Mouse (Mus musculus) hindlimb bud, embryonic 11.5 days (tissue): ENCODE data around the gene Lifr.

Source experiments
- DNase-seq: peaks from one replicate; pipeline ENCODE4 v3.0.0-alpha.2; 2012; ENCODE audit warnings: low read depth, low spot score; ENCODE audit errors: extremely low spot score

Gene Lifr

GRCm38 (mm10) chr15:7154010-7154736 is 63.8 kb downstream of the Lifr start:
- DNase-seq: no peak

- DNase-seq: no peak
Observed at GRCm38 (mm10) chr15:7154737-7155090, 64.3 kb downstream of the Lifr start.

- no peak for DNase-seq
Observed at GRCm38 (mm10) chr15:7157658-7158057, 67.2 kb downstream of the Lifr start.

DNA sequence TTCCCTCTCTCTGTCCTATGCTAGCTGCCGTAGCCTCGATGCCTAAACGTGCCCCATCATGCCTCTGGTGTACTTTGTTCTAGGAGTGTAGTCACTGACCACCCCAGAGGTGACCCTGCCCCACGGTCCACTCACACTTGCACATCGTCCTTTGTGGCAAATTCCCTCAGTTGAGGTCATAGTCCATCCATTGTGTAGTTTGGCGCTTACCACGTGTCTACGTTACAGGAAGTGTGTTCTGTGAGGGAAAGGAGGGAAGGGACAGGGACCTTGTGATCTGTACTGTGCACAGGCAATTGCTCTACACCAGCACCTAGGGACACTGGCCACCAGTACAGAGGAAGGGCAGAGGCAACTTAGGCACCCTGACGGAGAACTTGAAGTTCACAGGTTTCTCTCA is 69.5 kb downstream of the Lifr start:
- DNase-seq: no peak

DNA sequence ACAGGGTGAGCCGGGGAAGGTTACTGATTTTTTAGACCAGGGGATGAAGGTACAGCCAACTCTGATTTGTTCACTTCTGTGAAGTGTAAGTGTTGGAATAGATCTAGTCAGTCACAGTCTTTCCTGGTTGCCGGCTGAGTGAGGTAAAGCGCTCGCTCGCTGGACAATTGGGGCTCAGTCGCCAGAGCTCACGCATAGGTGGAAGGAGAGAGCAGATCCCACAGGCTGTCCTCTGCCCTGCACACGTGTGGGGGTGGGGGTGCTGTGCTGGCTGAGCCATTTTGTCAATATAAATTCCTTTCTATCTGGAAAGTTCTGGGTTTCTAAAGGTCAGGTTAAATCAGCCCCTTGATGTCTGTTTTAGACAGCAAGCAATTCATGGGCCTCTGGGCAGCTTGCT is 69.9 kb downstream of the Lifr start:
- DNase-seq: no peak

GRCm38 (mm10) chr15:7163851-7164250 is 73.4 kb downstream of the Lifr start:
- DNase-seq: no peak

DNA sequence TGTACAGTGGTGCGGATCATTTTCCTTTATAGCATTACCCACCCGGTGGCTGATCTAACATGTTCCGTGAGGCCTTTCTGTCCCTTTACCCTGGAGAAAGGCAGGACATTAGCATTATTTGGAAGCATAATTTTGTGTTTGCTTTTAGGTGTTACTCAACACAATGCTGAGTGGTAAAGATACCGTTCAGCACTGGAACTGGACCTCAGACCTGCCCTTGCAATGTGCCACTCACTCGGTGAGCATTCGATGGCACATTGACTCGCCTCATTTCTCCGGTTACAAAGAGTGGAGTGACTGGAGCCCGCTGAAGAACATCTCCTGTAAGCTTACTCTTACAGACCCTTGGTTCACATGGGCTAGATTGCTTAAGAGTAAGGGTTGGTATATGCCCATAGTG is 76.3 kb downstream of the Lifr start:
- no peak for DNase-seq

DNA sequence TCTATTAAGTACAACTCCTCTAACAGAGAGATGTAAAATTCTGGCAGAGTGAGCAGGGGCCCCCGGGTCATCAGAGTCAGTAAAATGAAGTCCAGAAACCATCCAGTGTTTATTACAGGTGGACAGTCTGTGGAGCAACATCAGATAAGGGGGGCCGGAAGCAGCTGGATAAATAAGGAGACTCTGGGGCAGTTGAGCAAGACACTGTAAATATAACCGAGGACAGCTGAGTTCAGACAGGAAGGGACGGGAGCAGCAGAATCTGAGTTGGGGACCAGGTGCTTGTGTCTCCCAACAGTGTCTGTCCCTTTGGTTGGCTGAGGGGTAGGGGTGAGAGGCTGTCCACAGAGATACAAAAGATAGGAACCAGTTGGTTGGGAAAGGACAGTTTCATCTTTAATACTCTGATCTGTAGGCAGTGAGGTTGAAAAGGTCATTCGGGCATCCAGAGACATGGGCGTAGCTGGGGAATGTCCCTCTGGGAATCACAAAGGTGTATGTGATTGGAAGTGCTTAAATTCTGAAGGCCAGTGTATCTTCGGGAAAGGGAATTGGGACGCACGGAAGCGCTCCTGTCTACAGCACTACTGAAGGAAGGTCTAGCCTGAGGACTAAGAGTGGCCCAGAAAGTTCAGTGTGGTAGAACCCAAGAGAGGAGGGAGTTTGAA is 77.0 kb downstream of the Lifr start:
- no peak for DNase-seq

DNA sequence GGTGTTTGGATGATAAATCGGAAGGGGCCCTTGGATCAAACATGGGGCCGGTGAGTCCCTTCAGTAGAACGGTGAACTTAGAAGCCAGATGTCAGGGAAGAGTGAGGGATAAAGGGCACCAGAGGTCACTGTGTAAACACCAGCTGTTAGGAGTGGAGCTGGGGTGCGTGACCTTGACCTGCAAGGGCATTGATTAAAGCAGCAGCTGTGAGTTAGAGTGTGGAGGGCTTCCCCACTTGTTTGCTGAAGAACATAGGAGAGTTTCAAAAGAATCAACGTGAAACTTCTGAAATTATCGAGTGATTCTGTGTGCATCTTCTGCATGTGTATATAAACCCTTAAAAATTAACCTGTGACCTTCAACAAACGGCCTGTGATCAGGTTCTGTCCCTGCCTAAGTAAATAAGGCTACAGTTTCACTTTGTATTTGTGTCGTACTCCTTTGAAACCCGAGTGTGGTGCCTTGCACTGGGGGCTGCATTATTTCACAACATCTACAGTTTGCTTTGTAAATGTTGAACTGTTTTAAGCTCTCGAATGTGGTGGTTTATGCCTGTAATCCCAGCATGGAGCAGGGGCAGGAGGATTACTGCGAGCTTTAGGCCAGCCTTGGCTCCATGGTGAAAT is 77.6 kb downstream of the Lifr start:
- no peak for DNase-seq

DNA sequence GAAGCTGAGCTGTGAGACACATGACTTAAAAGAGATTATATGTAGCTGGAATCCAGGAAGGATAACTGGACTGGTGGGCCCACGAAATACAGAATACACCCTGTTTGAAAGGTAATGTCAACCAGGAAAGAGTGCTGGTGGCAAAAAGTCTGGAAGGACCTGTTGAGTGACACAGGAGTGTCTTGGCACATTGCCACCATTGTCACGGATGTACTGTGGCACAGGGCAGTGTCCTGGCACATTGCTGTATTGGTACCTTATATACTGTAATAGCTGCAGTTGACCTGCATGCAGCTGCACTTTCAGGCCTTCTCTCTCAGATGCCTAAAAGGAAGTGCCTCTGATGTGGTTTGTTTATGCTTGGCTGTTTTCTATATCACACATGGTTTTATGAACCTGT is 82.5 kb downstream of the Lifr start:
- no peak for DNase-seq

DNA sequence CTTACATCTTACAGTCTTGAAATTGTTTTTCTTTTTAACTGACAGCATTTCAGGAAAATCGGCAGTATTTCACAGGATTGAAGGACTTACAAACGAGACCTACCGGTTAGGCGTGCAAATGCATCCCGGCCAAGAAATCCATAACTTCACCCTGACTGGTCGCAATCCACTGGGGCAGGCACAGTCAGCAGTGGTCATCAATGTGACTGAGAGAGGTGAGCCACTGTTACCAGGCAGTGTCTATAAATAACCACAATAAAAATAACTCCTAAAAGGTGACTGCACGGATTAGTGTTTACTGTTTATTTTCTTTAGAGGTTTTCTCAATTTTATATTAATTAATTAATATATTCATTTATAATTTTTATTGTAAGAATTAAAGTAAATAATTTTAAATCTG is 82.9 kb downstream of the Lifr start:
- no peak for DNase-seq

- no peak for DNase-seq
Observed at GRCm38 (mm10) chr15:7173776-7174175, 83.4 kb downstream of the Lifr start.

- DNase-seq: no peak
Observed at GRCm38 (mm10) chr15:7180576-7180975, 90.2 kb downstream of the Lifr start.

DNA sequence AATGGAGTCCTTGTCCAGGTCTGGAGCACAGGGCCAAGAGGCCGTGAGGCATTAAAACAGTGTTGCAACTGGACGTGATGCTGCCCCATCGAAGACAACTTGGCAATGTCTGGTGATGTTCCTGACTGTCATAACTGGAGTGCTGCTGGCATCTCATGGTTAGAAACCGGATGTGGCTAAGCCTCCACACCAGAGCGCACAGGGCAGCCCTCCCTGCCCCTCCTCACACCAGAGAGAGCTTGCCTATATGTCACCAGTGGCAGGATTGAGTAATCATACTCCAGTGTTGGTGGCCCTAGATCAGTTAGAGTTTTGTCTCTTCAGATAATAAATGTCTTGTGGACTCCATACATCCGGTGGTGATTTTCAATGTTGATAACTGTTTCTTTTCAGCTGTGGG is 97.3 kb downstream of the Lifr start:
- DNase-seq: no peak

- no peak for DNase-seq
Observed at GRCm38 (mm10) chr15:7189678-7190454, 99.5 kb downstream of the Lifr start.

GRCm38 (mm10) chr15:7191074-7191473 is 100.7 kb downstream of the Lifr start:
- no peak for DNase-seq

DNA sequence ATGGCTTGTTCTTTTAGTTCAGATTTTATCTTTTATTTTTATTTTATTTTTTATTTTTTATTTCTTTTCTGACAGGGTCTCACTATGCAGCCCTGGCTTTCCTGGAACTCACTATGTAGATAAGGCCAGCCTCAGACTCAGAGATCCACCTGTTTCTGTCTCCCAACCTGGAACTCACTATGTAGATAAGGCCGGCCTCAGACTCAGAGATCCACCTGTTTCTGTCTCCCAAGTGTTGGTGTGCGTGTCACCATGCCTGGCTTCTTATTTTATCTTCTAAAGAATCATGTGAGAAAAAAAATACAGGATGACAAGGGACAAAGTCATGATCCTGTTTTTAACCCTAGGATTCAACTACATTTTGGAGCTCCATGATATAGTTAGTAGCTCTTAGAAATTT is 102.2 kb downstream of the Lifr start:
- no peak for DNase-seq

- DNase-seq: no peak
Observed at GRCm38 (mm10) chr15:7194147-7194720, 103.8 kb downstream of the Lifr start.

- DNase-seq: no peak
Observed at GRCm38 (mm10) chr15:7194748-7195221, 104.4 kb downstream of the Lifr start.

GRCm38 (mm10) chr15:7197652-7198445 is 107.4 kb downstream of the Lifr start:
- no peak for DNase-seq
